Mouse (Mus musculus): ENCODE measurements around the gene Slc6a13.

The Slc6a13 gene

DNA sequence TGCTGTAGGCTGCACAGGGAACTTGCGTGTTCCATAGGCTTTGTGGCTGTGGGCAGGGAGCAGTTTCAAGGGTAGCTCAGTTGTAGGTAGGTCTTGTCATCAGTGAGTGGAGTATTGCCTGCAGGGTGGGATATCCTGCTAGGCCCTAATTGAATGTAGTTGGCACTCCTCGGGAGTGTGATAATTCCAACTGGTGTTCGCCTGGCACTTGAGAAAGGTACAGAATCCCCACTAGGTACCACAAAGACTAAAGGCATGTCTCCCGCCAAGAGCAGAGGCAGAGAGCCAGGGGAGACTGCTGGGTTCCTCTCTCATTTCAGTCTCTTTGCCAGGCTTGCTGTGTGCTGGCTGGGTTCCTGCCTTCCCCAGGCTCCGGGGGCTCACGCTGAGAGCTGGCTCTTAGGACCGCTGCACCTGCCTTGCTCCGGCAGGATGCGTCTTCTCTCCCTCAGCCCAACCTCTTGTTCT, 28.4 kb downstream of the Slc6a13 start:
- DNase-seq = no peak

DNA sequence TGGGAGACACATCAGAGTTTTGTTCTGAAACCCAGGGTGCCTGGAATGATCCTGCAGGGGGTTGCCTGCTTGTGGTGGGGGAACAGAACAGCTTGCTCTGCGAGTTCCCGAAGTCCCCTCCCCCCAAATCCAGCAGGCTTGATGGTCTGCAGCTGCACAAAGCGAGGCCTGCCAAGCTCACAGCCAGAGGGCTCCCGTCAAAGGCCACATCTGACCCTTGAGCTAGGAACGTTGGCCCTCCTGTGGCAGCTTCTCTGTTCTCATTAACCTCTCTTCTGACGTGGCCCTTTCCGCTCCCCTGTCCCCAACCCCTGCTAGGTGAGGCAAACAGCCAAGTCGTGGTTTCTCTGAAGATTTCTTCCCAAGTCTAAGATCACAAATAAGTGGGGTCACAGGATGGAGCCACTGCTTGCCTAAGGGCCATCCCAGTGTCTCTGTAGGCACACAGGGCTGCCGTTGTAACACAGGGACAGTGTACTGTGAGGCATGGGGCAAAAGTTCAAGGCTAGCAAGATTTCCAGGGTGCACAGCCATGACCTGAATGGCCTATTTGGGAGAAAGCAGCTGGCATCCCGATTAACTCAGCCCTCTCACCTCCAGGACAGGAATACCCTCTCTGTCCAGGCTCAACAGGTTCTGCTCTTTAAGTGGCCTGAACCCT, 30.0 kb downstream of the Slc6a13 start:
- DNase-seq = peak; percentile 49 to 80

- no peak for DNase-seq
These were observed 35.8 kb downstream of the Slc6a13 start for GRCm38 (mm10) chr6:121335841-121336240.

DNA sequence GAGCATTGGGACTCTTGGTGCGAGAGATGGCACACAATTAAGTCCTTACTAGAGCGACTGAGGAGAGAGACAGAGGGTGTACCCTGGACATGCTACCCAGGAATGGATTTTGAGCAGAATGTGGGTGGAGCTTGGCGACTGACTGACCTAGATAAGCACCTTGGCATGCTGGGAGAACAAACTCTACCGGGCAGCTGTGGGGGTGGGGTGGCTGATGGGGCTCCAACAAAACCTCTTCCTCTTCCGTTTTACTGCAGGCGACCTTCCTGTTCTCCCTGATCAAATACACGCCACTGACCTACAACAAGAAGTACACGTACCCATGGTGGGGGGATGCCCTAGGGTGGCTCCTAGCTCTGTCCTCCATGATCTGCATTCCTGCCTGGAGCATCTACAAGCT, 36.5 kb downstream of the Slc6a13 start:
- peak in 1 of 2 experiments; percentile 13 for DNase-seq

DNA sequence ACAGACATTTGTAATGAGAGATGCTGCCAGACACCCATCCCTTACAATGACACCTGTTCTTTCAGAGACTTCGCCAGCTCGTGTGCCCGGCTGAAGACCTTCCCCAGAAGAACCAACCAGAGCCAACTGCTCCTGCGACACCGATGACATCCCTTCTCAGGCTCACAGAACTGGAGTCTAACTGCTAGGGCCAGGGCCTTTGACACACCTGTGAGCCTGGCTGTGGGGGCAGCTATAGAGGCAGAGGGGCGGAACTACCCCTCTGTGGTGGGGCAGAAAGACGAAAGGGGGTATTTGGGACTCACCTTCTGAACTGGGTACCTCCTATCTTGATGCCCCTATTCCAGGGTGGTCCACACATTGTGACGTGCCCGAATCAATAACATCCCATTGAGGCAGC, 37.2 kb downstream of the Slc6a13 start:
- no peak for DNase-seq

- peak; percentile 85 to 89 for DNase-seq
These were observed 37.9 kb downstream of the Slc6a13 start for GRCm38 (mm10) chr6:121337770-121338518.

DNA sequence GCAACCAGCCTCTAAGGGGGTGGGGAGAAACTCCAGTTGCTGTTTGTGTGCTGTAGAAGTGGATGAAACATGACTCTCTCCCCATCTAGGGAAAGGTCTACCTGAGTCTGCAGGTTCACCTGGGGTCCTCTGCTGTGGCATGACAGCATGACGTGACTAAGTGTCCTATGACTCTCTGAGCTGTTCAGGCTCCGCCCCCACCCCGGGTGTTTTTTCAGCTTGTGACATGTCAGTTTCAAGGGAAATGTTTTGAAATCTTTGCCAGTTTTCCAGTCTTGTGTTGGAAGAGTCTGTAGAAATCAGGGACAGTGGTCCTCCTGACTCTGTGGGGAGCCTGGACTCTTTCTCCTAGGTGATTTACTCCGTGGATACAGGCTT, 38.5 kb downstream of the Slc6a13 start:
- no peak for DNase-seq

- DNase-seq = no peak
These were observed 41.6 kb downstream of the Slc6a13 start for GRCm38 (mm10) chr6:121341650-121342049.

GRCm38 (mm10) chr6:121343026-121343770, 43.2 kb downstream of the Slc6a13 start, which contains the start of gene Slc6a12:
Gene Slc6a12 (plus strand): TSS chr6:121343076.
- DNase-seq = peak in 1 of 2 experiments; percentile 52

- DNase-seq = peak in 1 of 2 experiments; percentile 4
These were observed 43.7 kb downstream of the Slc6a13 start for GRCm38 (mm10) chr6:121343771-121344123.

DNA sequence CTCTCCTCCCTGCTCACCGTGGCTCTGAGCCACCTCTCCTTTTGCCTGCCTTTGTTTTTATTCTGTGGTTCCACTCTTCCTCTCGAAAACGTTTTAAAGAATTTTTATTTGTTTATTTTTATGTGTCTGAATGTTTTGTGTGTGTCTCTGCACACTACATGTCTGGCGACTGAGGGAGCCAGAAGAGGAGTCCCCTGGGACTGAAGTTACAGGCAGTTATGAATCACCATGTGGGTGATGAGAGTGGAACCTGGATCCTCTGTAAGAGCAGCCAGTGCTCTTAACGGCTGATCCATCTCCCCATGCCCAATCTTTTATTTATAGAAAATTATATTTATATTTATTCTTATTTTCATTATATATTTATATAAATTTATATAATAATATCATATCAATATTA, 44.3 kb downstream of the Slc6a13 start:
- DNase-seq = no peak

DNA sequence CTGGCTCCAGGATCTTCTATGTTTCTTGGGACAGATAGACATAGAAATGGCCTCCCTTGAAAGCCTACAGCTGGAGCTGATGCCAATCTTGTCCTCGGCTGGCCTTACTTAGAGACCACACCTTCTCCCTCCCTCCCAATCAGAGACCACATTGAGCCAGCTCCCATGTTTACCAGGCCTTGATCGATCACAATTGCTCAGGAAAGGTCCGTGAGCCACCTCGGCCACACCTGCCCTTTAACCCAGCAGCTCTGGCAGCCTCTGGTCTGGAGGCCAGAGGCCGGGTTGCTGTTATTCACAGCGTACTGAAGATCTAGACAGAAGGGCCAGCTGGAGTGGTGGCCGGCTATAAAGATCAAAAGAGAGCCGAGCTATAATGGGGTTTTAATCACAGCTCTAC, 46.4 kb downstream of the Slc6a13 start:
- no peak for DNase-seq

DNA sequence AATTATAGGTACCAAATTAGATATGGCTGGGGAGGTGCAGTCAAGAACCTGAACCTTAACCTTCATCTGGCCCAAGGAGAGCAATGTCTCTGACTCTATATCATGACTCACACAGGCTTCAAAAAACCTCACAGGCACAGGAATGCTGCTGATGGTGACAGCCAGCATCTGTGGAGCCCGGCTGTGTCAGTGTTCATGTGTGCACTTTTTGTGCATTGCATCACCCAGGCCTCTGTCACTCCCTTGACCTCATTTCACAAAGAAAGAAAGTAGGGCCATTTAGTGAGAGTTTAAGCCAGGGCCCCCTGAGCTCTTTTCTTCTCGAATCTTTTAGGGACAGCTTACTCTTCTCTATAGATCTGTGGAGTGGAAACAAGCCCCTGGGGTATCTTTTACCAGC, 52.2 kb downstream of the Slc6a13 start:
- DNase-seq = no peak

GRCm38 (mm10) chr6:121356041-121356440, 56.0 kb downstream of the Slc6a13 start:
- no peak for DNase-seq

DNA sequence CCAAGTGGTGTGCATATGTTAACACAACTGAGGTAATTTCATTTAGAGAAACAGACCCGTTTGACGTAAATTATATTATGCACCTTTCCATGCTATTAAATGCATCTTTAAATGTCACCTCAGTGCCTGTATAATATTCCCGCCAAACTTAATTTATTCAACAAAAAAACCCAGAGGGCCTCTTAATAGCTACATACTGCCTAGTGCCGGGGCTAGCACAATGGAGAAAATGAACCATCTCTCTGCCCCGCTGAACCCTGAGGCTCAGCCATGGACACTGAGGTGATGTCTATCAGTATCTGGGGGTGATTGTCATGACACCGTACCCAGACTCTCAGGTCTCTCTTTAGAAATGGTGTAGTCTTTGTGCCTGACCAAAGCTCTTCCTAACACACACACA, 57.2 kb downstream of the Slc6a13 start:
- DNase-seq = no peak

DNA sequence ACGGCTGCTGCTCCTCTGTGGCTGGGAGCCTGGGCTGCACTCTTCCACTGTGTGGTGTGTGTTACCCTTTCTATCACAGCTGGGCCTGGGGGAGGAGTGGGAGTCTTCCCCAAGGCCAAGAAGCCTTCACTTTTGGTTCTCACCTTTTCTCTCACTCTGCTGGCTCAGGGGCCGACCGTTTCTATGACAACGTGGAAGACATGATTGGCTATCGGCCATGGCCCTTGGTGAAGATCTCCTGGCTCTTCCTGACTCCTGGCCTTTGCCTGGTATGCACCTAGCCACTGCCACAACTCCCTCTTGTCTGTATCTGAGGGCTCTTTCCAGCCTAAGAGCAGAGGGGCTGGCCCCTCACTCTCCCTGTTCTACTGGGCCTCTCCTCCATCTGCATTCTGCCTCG, 63.0 kb downstream of the Slc6a13 start:
- no peak for DNase-seq

- peak; percentile 73 to 81 for DNase-seq
These were observed 63.9 kb downstream of the Slc6a13 start for GRCm38 (mm10) chr6:121363956-121364355.

DNA sequence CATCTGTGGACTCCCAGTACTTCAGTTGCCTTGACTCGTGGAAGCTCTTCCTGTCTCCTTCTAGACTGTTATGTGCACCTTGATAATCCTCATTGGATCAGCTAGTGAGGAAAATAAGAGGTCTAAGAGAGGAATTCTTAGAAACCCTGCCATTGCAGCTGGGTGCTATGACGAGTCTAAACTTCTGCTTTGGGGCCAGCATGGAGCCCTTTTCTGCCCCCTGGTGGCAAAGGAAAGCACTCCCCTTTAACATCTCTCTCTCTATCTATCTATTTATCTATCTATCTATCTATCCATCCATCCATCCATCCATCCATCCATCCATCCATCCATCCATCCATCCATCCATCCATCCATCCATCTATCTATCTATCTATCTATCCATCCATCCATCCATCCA, 66.5 kb downstream of the Slc6a13 start:
- DNase-seq = peak in 1 of 2 experiments; percentile 48

- DNase-seq = no peak
These were observed 67.1 kb downstream of the Slc6a13 start for GRCm38 (mm10) chr6:121367099-121367498.

- DNase-seq = peak; percentile 64 to 82
These were observed 71.4 kb downstream of the Slc6a13 start for GRCm38 (mm10) chr6:121371197-121371980.

GRCm38 (mm10) chr6:121376159-121376558, 76.1 kb downstream of the Slc6a13 start:
- no peak for DNase-seq

- DNase-seq = no peak
These were observed 78.2 kb downstream of the Slc6a13 start for GRCm38 (mm10) chr6:121378256-121378655.

DNA sequence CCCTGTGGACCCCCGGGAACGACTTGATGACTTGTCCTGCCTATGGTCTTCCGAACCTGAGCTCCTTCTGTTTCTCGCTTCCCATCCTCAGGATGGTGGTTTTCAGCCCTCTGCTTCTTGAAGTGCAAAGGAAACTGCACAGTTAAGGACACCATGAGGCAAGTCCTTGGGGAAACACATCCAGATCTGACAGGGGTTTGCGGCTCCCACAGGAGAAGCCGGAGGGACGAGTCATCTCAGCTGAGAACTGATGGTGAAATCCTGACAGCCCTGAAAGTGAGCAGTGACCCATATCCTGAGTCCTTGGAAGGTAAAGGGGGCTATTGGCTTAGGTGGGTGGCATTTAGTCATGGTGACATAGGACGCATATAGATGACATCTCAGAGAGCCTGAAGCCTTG, 80.5 kb downstream of the Slc6a13 start:
- peak in 1 of 2 experiments; percentile 15 for DNase-seq

Data from kidney, postnatal 25 days (tissue).